Mouse (Mus musculus): ENCODE measurements at regions not wholly inside any gene's neighbourhood (a gene's known extent, or its start where the extent isn't known, plus 50 kb on each side); places are given as distances from the start of the nearest gene placed in this dataset.

- 88% methylated on average over 5 of the region's 5 CpGs for WGBS
- Histone ChIP-seq H3K27me3 (ENCODE audit: control insufficient read depth, insufficient read depth, low read length) (no peaks in the 10 kb centered on the region), H3K4me3 (ENCODE audit: low read depth, low read length) (no peak overlapping the region), H3K36me3 (ENCODE audit: control insufficient read depth, insufficient read depth, low read length) (no peaks in the 10 kb centered on the region), H3K9me3 (ENCODE audit: control insufficient read depth, low read length) (no peaks in the 10 kb centered on the region), H3K4me2 (replicated peaks; ENCODE audit: low read depth) (no peak overlapping the region), H3K9ac (ENCODE audit: low read length) (no peak overlapping the region), H3K27ac (replicated peaks) (no peak overlapping the region), H3K4me1 (replicated peaks; ENCODE audit: control insufficient read depth, insufficient read depth) (no peaks in the 10 kb centered on the region)
- DNase-seq (ENCODE audit: low spot score) = no peak
- no peak for TF ChIP-seq EP300 (optimal IDR thresholded peaks at IDR 0.05)
- TF ChIP-seq CTCF (IDR thresholded peaks at IDR 0.05; ENCODE audit: low read depth) = no peak
- ATAC-seq (ENCODE audit: low FRiP score, low TSS enrichment) = no peak
Measured at GRCm38 (mm10) chr19:52525509-52525908, 261.4 kb downstream of the Ins1 start.

GRCm38 (mm10) chr19:52503331-52503730 is 239.2 kb downstream of the Ins1 start:
- Histone ChIP-seq H3K27ac (replicated peaks) (no peak overlapping the region), H3K4me2 (replicated peaks; ENCODE audit: low read depth) (no peak overlapping the region), H3K4me1 (replicated peaks; ENCODE audit: control insufficient read depth, insufficient read depth) (no peaks in the 10 kb centered on the region), H3K9me3 (ENCODE audit: control insufficient read depth, low read length) (no peaks in the 10 kb centered on the region), H3K9ac (ENCODE audit: low read length) (no peak overlapping the region), H3K36me3 (ENCODE audit: control insufficient read depth, insufficient read depth, low read length) (no peaks in the 10 kb centered on the region), H3K27me3 (ENCODE audit: control insufficient read depth, insufficient read depth, low read length) (no peaks in the 10 kb centered on the region), H3K4me3 (ENCODE audit: low read depth, low read length) (no peak overlapping the region)
- ATAC-seq (ENCODE audit: low FRiP score, low TSS enrichment) (no peak), DNase-seq (ENCODE audit: low spot score) (no peak)
- no peak for TF ChIP-seq EP300 (optimal IDR thresholded peaks at IDR 0.05)
- TF ChIP-seq CTCF (IDR thresholded peaks at IDR 0.05; ENCODE audit: low read depth) = no peak
- whole genome bisulfite sequencing = 47% methylated on average over 4 of the region's 4 CpGs
